Mouse (Mus musculus) intestine, embryonic 15.5 days (tissue): ENCODE data around the gene Fam124a. TPM values are rescaled to one million over a fixed set of nuclear protein-coding genes. Genes with fewer than 3 reads are reported as not detected.
A peak's percentile ranks its signal among the peaks of the same experiment; 100 is the strongest.

Experiments used
- ATAC-seq: fragments of 200-750 bp; cut with Nextera tagmentation; 2 replicates; pipeline ENCODE4 v1.8.0; 2017; ENCODE audit warnings: moderate TSS enrichment, moderate library complexity
- H3K27ac ChIP-seq: fragments of 300-500 bp; sonication (generic); 2 replicates; pipeline ENCODE4 v1.5.1; 2015; ENCODE audit warnings: mild to moderate bottlenecking, inconsistent platforms
- H3K27me3 ChIP-seq: fragments of 300-500 bp; sonication (generic); replicated peaks from 2 replicates; pipeline ENCODE4 v1.6.1; 2015; ENCODE audit warnings: inconsistent platforms
- H3K36me3 ChIP-seq: fragments of 300-500 bp; sonication (generic); 2 replicates; pipeline ENCODE4 v1.6.1; 2015; ENCODE audit warnings: inconsistent platforms
- H3K4me1 ChIP-seq: fragments of 300-500 bp; sonication (generic); replicated peaks from 2 replicates; pipeline ENCODE4 v1.6.1; 2015; ENCODE audit warnings: inconsistent platforms
- H3K4me2 ChIP-seq: fragments of 300-500 bp; sonication (generic); replicated peaks from 2 replicates; pipeline ENCODE4 v1.6.1; 2015; ENCODE audit warnings: mild to moderate bottlenecking, inconsistent platforms
- H3K4me3 ChIP-seq: fragments of 300-500 bp; sonication (generic); replicated peaks from 2 replicates; pipeline ENCODE4 v1.5.1; 2015; ENCODE audit warnings: inconsistent platforms
- H3K9ac ChIP-seq: fragments of 300-500 bp; sonication (generic); 2 replicates; pipeline ENCODE4 v1.6.1; 2015; ENCODE audit warnings: inconsistent platforms
- H3K9me3 ChIP-seq: fragments of 300-500 bp; sonication (generic); 2 replicates; pipeline ENCODE4 v1.6.1; 2016; ENCODE audit warnings: inconsistent platforms
- WGBS: fragments of 180-500 bp; shearing (Covaris S2); methylation state at CpG from one replicate; pipeline ENCODE4 v1.1.7; 2015; 5-methylcytosine and 5-hydroxymethylcytosine counted together
- polyA plus RNA-seq: library from polyadenylated mRNA; unstranded; fragments of >200 nt; fragmentation: Nextera tagmentation; extraction: Ambion mirVana; gene quantifications from 2 replicates; pipeline ENCODE4 v1.2.1, GENCODE M21; 2015

Fam124a gene
- polyA plus RNA-seq, 1 experiment from 2014 or later = 4.5 TPM

DNA sequence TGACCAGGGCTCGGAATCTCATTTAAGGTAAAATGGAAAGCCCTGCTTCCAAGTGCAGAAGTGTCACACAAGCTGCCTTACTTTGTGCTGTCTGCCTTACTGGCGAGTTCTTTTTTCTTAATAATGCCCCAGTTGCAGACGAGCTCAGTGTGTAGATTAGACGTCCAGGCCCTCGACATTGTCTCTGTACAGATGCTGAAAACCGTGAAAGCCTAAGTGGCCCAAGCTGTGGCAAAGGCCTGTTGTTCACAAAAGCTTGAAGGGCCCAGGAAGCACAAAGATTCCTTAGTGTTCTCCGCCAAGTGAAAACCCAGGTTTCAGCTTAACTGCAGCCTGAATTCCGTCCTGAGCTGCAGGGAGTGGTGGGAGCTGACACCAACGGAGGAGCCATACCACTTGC, 26.2 kb downstream of the Fam124a start:
- Histone ChIP-seq H3K4me3 (no peak overlapping the region), H3K27ac (no peak overlapping the region), H3K9ac (no peak overlapping the region), H3K9me3 (no peaks in the 10 kb centered on the region), H3K4me1 (no peaks in the 10 kb centered on the region), H3K4me2 (no peak overlapping the region), H3K36me3 (no peaks in the 10 kb centered on the region), H3K27me3 (no peaks in the 10 kb centered on the region)
- whole genome bisulfite sequencing = 80% methylated on average over 9 of the region's 9 CpGs
- no peak for ATAC-seq

DNA sequence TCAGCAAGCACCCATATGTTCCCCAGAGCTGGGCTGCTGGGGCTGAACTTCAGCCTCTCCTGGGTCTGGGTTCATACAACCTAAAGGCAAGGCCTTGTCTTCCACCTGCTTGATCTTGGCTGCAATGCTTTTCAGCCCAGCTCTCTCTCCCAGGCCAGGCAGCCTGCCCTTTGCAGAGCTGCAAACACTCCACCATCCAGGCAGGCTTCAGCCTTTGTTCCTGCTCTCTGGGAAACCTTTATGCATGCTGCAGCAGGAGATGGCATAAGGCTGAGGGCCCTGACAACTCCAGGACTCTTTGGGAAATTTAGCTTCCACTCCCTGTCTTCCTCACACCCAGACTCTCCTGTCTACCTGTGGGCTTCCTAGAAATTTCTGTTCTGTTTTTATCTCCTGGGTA, 29.1 kb downstream of the Fam124a start:
- no peak overlapping the region for H3K4me2 ChIP-seq
- H3K36me3 ChIP-seq = no peaks in the 10 kb centered on the region
- H3K27me3 ChIP-seq = no peaks in the 10 kb centered on the region
- H3K9ac ChIP-seq = no peak overlapping the region
- H3K4me3 ChIP-seq = no peak overlapping the region
- H3K27ac ChIP-seq = no peak overlapping the region
- H3K9me3 ChIP-seq = no peaks in the 10 kb centered on the region
- H3K4me1 ChIP-seq = no peaks in the 10 kb centered on the region
- ATAC-seq = no peak

DNA sequence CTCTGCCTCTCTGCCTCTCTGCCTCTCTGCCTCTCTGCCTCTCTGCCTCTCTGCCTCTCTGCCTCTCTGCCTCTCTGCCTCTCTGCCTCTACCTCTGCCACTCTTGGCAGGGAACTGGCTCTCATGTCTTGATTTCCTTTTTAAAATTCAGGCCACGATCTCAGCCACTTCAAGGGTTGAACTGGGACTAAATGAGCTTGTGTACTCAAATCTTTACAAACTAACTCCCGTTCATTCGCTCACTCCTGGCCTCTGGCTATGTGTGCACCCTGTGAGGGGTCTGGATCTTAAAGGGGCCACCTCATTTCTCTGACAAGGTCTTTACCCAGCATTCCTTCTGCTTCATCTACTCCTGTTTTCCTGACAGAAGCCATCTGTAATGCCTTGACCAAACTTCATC, 29.8 kb downstream of the Fam124a start:
- H3K9ac ChIP-seq = no peak overlapping the region
- H3K27ac ChIP-seq = no peak overlapping the region
- WGBS = 53% methylated on average over 3 of the region's 3 CpGs
- H3K36me3 ChIP-seq = no peaks in the 10 kb centered on the region
- H3K4me1 ChIP-seq = no peaks in the 10 kb centered on the region
- no peak overlapping the region for H3K4me2 ChIP-seq
- no peaks in the 10 kb centered on the region for H3K27me3 ChIP-seq
- no peaks in the 10 kb centered on the region for H3K9me3 ChIP-seq
- H3K4me3 ChIP-seq = no peak overlapping the region
- no peak for ATAC-seq

DNA sequence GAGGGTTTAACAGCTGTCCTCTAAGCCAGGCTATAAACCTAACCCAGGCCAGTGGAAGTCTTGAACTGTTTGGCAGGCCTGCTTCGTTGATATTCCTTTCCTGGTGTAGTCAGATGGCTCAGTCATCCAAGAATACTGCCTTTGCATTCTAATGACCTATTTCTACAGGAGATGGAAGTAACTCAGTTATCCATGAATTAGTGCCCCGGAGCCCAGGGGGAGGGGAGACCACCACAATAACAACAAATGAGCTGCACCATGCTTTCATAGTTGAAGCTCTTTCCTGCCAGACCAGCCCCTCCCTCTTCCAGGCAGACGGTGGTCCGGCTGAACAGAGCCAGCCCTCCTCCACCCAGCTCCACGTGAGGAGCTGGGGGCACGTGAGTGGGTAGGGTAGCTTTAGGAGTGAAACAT, 44.6 kb downstream of the Fam124a start:
- Histone ChIP-seq H3K9me3 (no peaks in the 10 kb centered on the region), H3K27me3 (no peaks in the 10 kb centered on the region), H3K9ac (no peak overlapping the region), H3K36me3 (no peaks in the 10 kb centered on the region), H3K4me2 (no peak overlapping the region), H3K27ac (no peak overlapping the region), H3K4me1 (no peaks in the 10 kb centered on the region), H3K4me3 (no peak overlapping the region)
- 73% methylated on average over 6 of the region's 6 CpGs for WGBS
- ATAC-seq = no peak; the same call in 1 of the 2 replicates

DNA sequence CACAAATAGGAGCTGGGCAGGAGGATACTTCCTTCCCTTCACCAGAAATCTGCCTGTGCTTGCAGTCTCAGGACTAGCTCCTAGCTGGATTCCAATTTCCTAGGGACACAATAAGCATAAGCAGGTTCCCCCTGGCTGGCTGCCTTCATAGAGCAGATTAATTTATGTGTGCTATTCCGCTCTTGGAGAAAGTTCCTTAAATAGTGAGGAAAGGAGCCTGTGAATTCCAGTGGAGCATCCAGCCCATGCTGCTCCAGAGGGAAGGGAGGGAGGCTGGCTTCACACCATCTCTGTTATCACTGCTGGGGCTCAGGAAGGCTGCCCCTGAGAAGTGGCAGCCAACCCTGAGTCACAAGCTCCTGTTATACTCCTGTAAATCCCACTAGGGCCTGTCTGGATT, 46.7 kb downstream of the Fam124a start:
- no peak for ATAC-seq
- Histone ChIP-seq H3K4me3 (no peak overlapping the region), H3K27ac (peak overlapping the region; percentile 54; the same call in 1 of the 2 replicates), H3K4me1 (no peaks in the 10 kb centered on the region), H3K4me2 (no peak overlapping the region), H3K9me3 (no peaks in the 10 kb centered on the region), H3K27me3 (no peaks in the 10 kb centered on the region), H3K9ac (no peak overlapping the region), H3K36me3 (no peaks in the 10 kb centered on the region)
- 52% methylated on average over 1 of the region's 1 CpGs for WGBS

DNA sequence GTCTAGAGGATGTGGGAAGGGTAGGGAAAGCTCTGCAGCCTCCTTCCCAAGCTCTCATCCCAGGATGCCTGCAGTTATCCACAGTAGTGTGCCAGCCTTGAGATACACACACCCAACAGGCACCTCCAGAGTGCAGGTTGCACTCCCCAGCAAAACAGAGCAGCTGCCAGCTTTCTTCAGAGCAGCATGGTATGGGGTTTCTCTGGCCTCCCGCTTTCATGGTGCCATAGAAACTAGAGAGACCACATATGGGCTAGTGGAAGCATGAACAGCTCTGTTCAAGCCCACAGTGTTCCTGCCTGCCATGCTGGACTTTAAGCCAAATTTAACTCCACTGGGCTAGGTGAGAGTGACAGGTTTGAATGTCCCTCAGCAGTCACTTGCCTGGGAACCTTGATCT, 47.3 kb downstream of the Fam124a start:
- 0 out of 2 replicates have a peak overlapping the region, but pooled peaks have one; percentile 54 for H3K27ac ChIP-seq

DNA sequence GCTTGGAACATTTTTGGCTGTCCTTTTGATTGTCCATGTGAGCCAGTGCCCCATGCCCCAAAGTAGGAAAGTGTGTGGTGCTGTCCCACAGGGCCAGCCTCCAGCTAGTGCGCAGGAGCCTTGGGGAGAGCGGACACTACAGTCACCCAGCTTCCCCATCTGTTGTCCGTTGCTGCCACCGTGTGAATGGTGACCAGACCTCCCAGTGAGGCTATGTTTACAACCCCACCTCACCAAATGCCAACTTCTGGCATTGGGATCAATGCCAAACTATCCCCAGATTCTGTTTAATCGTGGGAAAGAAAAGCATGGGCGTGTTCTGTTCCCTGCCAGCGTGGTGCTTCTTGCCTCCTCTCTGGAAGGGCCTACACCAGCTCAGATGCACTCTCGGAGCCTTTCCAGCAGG, 52.3 kb downstream of the Fam124a start:
- WGBS = 76% methylated on average over 8 of the region's 8 CpGs
- no peak for ATAC-seq
- H3K9ac ChIP-seq = no peak overlapping the region
- no peaks in the 10 kb centered on the region for H3K36me3 ChIP-seq
- H3K4me1 ChIP-seq = no peaks in the 10 kb centered on the region
- no peak overlapping the region for H3K4me3 ChIP-seq
- no peaks in the 10 kb centered on the region for H3K27me3 ChIP-seq
- H3K4me2 ChIP-seq = no peak overlapping the region
- no peaks in the 10 kb centered on the region for H3K9me3 ChIP-seq
- H3K27ac ChIP-seq = no peak overlapping the region

More for the DNA sequence above, 47.3 kb downstream of the Fam124a start:
- H3K4me2 ChIP-seq = no peak overlapping the region
- no peaks in the 10 kb centered on the region for H3K4me1 ChIP-seq
- WGBS = 100% methylated on average over 1 of the region's 1 CpGs
- H3K9ac ChIP-seq = no peak overlapping the region
- H3K36me3 ChIP-seq = no peaks in the 10 kb centered on the region
- H3K9me3 ChIP-seq = no peaks in the 10 kb centered on the region
- ATAC-seq = no peak
- H3K4me3 ChIP-seq = no peak overlapping the region
- H3K27me3 ChIP-seq = no peaks in the 10 kb centered on the region

DNA sequence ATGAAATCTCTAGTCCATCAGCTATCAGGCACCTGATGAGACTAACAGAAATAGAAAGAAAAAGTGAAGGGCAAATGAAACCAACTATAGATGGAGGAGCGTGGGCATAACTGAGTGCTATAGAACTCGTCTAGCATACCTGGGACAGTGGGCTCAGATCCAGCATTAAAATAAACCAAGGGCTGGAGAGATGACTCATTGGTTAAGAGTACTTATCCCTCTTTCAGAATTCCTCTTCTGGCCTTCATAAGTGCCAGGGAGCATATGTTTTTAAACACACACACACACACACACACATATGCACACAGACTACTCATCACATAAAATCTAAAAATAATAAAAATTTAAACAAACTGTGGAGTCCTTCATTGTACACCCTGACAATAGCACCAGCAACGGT, 54.4 kb downstream of the Fam124a start:
- Histone ChIP-seq H3K27ac (no peak overlapping the region), H3K4me3 (no peak overlapping the region), H3K4me2 (no peak overlapping the region), H3K36me3 (no peaks in the 10 kb centered on the region), H3K9ac (no peak overlapping the region), H3K4me1 (no peaks in the 10 kb centered on the region), H3K9me3 (no peaks in the 10 kb centered on the region), H3K27me3 (no peaks in the 10 kb centered on the region)
- 54% methylated on average over 3 of the region's 3 CpGs for WGBS
- ATAC-seq = no peak

DNA sequence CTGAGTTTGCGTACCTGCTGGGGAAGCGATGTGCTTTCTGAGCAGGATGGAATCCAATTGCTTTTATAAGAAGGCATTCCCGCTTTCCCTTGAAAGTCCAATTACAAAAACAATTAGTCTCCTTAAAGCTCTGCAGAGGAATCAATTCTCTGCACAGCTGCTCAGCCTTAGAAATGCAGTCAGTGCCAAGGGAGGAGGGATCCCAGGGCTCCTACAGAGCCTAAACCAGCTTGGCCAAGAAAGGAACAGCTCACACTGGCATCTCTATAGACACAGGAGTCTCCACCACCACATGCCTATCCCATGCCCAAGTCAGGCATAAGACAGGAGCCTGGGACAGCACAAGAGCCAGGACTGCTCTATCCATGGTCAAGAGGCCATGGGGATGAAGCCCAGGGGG, 66.9 kb downstream of the Fam124a start:
- Histone ChIP-seq H3K4me1 (no peaks in the 10 kb centered on the region), H3K36me3 (no peaks in the 10 kb centered on the region), H3K27ac (no peak overlapping the region), H3K4me3 (no peak overlapping the region), H3K27me3 (no peaks in the 10 kb centered on the region), H3K9me3 (no peaks in the 10 kb centered on the region), H3K9ac (no peak overlapping the region), H3K4me2 (no peak overlapping the region)
- 74% methylated on average over 3 of the region's 3 CpGs for WGBS
- ATAC-seq = no peak

DNA sequence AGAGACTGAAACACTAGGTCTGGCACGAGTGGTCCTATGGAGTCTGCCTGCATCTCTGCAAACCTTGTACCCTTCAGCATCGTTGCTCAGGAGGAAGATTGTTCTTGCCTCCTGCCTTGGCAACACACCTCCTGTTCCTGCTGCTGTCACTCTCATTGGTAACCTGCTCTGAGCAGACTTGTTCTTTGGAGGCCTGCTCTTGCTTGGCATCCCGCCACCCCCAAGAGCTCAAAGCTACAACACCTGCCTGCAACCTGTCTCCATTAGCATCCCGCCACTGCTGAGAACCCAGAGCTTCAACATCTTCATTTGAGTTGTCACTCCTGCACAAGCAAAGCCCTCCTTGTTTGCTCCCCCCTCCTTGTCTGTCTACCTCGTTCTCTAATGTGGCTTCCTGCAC, 72.4 kb downstream of the Fam124a start:
- WGBS = 86% methylated on average over 5 of the region's 5 CpGs
- Histone ChIP-seq H3K4me3 (no peak overlapping the region), H3K27ac (no peak overlapping the region), H3K27me3 (no peaks in the 10 kb centered on the region), H3K36me3 (no peaks in the 10 kb centered on the region), H3K9ac (no peak overlapping the region), H3K9me3 (no peaks in the 10 kb centered on the region), H3K4me2 (no peak overlapping the region), H3K4me1 (no peaks in the 10 kb centered on the region)
- no peak for ATAC-seq

DNA sequence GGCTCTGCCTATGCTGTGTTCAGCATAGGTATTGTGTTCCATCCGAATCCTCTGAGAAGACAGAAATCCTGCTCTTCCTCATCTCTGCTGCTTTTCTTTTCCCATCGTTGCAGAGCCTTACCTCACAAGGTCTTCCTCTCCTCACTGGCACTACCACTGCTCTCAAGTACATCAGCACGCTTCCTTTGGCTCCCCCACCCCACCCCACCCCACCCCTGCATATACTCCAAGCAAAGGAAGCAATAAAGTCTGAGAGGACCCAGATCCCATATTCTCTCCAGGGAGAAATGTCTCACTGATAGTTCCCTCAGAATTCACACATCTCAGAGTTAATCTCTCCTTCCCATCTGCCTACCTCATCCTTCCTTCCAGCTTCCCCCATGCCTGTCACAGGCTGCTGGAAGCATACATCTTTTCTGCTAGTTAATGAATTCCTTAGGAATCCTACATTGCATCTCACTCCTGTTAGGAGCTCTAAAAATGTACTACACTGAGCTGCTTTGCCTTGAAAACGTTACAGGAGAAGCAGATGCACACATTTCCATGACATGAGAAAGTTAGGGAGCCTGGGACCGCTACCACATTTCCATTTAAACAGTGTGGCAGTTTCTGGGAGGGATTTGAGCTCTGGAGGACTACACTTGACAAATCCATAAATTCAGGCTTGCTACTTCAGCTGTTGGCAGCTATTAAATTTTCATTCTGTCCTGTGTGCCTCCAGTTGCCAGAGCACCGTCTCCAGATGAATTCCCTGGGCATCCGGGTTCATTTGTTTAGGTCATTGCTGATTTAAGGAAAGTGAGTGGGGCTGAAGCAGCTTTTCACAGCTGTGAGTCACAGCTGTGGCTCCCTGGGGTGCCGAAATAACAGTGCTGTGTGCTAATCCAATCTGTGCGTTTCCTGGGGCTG, 82.2 kb downstream of the Fam124a start:
- Histone ChIP-seq H3K27ac (0 out of 2 replicates have a peak overlapping the region, but pooled peaks have one; percentile 44), H3K9me3 (no peaks in the 10 kb centered on the region), H3K4me2 (no peak overlapping the region), H3K36me3 (no peaks in the 10 kb centered on the region), H3K4me3 (no peak overlapping the region), H3K4me1 (no peaks in the 10 kb centered on the region), H3K27me3 (no peaks in the 10 kb centered on the region), H3K9ac (no peak overlapping the region)
- ATAC-seq = no peak
- WGBS = 17% methylated on average over 9 of the region's 9 CpGs

DNA sequence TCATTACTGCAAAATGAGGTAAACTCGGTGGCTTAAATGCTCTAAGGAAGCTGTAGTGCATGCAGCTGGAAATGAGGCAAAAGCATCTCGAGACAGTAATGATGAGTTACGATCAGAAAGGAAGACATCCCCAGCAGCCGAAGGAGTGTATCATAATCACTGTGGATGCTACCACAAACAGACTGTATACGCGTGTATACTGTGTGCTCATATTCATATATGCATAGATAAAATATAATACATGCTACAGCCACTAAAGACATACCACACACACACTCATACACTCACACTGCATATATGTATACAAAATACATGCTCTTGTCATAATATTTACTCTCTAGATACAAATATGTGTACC, 82.8 kb downstream of the Fam124a start:
- no peak overlapping the region for H3K4me2 ChIP-seq
- H3K9ac ChIP-seq = no peak overlapping the region
- no peak for ATAC-seq

DNA sequence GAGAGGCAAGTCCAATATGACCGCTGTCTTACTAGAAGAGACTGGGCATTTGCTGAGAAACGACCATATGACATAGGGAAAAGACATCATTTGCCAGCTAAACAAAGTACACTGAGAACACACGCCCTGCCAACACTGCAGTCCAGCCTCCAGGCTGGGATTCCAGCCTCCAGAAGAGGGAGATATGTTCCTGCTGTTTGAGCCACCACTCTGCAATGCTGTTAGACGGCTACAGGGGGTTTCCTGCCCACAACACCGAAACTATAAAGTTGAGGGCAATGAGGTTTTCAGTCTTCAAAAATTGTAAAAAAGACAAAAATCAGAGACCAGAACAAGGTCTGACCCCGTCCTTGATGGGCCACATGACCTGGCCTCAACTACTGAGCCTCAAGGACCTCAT, 83.6 kb downstream of the Fam124a start:
- no peak overlapping the region for H3K4me3 ChIP-seq
- no peak overlapping the region for H3K4me2 ChIP-seq
- no peak overlapping the region for H3K9ac ChIP-seq
- no peaks in the 10 kb centered on the region for H3K4me1 ChIP-seq
- no peaks in the 10 kb centered on the region for H3K9me3 ChIP-seq
- ATAC-seq = no peak
- H3K36me3 ChIP-seq = no peaks in the 10 kb centered on the region
- no peak overlapping the region for H3K27ac ChIP-seq
- WGBS = 65% methylated on average over 6 of the region's 6 CpGs
- H3K27me3 ChIP-seq = no peaks in the 10 kb centered on the region

More for the DNA sequence above, 82.8 kb downstream of the Fam124a start:
- H3K27ac ChIP-seq = no peak overlapping the region
- no peaks in the 10 kb centered on the region for H3K27me3 ChIP-seq
- WGBS = 45% methylated on average over 6 of the region's 6 CpGs
- H3K9me3 ChIP-seq = no peaks in the 10 kb centered on the region
- no peaks in the 10 kb centered on the region for H3K4me1 ChIP-seq
- no peaks in the 10 kb centered on the region for H3K36me3 ChIP-seq
- H3K4me3 ChIP-seq = no peak overlapping the region
